Mouse (Mus musculus): ENCODE data around the gene Olfr1154.

Olfr1154 gene

DNA sequence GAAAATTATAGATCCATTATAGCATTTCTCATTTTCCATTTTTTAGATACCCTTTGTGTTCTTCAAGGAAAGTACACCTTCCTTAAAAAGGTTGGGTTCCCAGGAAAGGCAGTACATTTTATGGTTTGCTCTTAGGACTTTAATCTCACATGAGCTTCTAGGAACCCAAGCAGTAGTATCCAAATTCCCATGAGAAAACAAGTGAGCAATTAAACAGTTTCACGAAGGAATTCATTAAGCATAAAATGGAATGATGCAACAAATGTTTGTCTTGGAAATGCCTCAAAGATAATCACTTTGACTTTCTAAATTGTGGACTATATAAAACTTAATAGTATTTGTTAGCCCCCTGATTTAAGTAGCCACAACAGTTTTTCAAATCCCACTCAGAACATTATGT lies at the start of gene Olfr1154:
TSS of gene Olfr1154 (minus strand) at position 101 of the 400 bp plus-strand sequence.
- Histone ChIP-seq H3K4me3 (replicated peaks; ENCODE audit: low read length) (no peak within 1 kb of the TSS), H3K27me3 (ENCODE audit: insufficient read depth, low read length) (no peaks in the 10 kb centered on the region), H3K4me1 (replicated peaks; ENCODE audit: low read depth, low read length) (no peaks in the 10 kb centered on the region), H3K9me3 (ENCODE audit: low read length) (no peaks in the 10 kb centered on the region), H3K36me3 (ENCODE audit: insufficient read depth, low read length) (no peaks in the 10 kb centered on the region)
- TF ChIP-seq POU5F1 (IDR thresholded peaks at IDR 0.05; ENCODE audit: borderline replicate concordance, low read length), result no peak
- TF ChIP-seq CTCF (conservative IDR thresholded peaks at IDR 0.05; ENCODE audit: low read length), result no peak
- TF ChIP-seq NANOG (IDR thresholded peaks at IDR 0.05; ENCODE audit: borderline replicate concordance, low read length), result no peak

DNA sequence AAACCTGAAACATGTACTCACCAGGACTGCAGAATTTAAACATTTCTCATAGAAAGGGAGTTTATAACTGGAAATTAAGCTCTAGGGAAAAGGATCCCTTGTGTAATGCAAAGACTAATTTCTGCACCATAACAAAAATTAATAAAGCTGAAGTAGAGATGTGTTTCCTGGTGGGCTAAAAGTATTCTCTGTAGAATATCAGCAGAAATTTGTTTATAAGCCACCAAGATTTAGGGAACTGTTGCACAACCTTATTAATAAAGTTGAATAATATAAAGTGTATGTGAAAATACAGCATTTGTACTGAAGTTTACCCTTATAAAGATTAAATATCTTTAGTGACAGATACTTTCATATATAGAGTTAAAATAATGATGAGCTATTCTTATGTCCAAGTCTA lies 48.0 kb upstream of the Olfr1154 start, which contains the start of gene Olfr1156:
TSS of gene Olfr1156 (minus strand) at position 101 of the 400 bp plus-strand sequence.
- H3K4me3 ChIP-seq (replicated peaks; ENCODE audit: low read length), result no peak within 1 kb of the TSS
- no peaks in the 10 kb centered on the region for H3K27me3 ChIP-seq (ENCODE audit: insufficient read depth, low read length)
- H3K4me1 ChIP-seq (replicated peaks; ENCODE audit: low read depth, low read length), result no peaks in the 10 kb centered on the region
- H3K36me3 ChIP-seq (ENCODE audit: insufficient read depth, low read length), result no peaks in the 10 kb centered on the region
- peaks cover 9% of the 10 kb centered on the region for H3K9me3 ChIP-seq (ENCODE audit: low read length)
- TF ChIP-seq NANOG (IDR thresholded peaks at IDR 0.05; ENCODE audit: borderline replicate concordance, low read length) (no peak), POU5F1 (IDR thresholded peaks at IDR 0.05; ENCODE audit: borderline replicate concordance, low read length) (no peak), CTCF (conservative IDR thresholded peaks at IDR 0.05; ENCODE audit: low read length) (no peak)

DNA sequence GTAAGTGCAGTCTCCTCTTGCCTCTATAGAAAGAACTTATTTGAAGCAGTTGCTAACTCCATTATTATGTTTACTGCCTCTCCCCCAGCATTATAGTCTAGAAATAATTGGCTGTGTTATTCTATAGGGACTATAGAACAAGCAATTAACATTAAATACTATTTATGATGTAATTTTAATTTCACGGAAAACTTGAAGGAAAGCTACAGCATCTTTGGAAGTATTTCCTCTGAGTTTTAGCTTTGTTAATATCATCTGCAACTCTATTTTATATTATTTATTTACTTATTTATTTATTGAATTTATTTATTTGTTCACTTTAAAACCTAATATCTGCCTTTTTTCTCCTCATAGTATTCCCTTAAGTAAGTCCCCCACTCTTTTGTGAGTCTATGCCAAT lies 40.1 kb upstream of the Olfr1154 start, which contains the start of gene Olfr1155:
TSS of gene Olfr1155 (minus strand) at position 101 of the 400 bp plus-strand sequence.
- Histone ChIP-seq H3K27me3 (ENCODE audit: insufficient read depth, low read length) (no peaks in the 10 kb centered on the region), H3K4me1 (replicated peaks; ENCODE audit: low read depth, low read length) (no peaks in the 10 kb centered on the region), H3K4me3 (replicated peaks; ENCODE audit: low read length) (no peak within 1 kb of the TSS), H3K36me3 (ENCODE audit: insufficient read depth, low read length) (no peaks in the 10 kb centered on the region), H3K9me3 (ENCODE audit: low read length) (peaks cover 34% of the 10 kb centered on the region)
- TF ChIP-seq CTCF (conservative IDR thresholded peaks at IDR 0.05; ENCODE audit: low read length), result no peak
- no peak for TF ChIP-seq NANOG (IDR thresholded peaks at IDR 0.05; ENCODE audit: borderline replicate concordance, low read length)
- no peak for TF ChIP-seq POU5F1 (IDR thresholded peaks at IDR 0.05; ENCODE audit: borderline replicate concordance, low read length)

DNA sequence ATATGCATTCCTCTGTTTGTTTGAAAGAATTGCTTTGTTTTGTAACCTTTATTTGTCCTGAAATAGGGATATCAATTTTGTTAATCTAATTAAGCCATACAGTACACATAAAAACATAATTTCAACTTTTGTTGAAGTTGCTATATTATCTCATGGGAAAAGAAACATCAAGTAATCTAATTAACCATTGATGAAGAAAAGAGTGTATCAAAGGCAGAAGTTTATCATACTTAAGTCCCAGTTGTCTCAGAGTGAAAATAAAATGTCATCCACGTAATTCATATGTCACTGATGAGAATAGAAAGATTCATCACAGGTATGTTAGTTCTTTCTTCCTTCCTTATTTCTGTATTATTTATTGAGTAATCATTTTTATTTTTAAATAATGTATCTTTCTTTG lies 10.3 kb downstream of the Olfr1154 start, which contains the start of gene Olfr1153:
TSS of gene Olfr1153 (plus strand) at position 301 of the 400 bp plus-strand sequence.
- Histone ChIP-seq H3K4me1 (replicated peaks; ENCODE audit: low read depth, low read length) (no peaks in the 10 kb centered on the region), H3K9me3 (ENCODE audit: low read length) (peaks cover 22% of the 10 kb centered on the region), H3K4me3 (replicated peaks; ENCODE audit: low read length) (no peak within 1 kb of the TSS), H3K27me3 (ENCODE audit: insufficient read depth, low read length) (no peaks in the 10 kb centered on the region), H3K36me3 (ENCODE audit: insufficient read depth, low read length) (no peaks in the 10 kb centered on the region)
- TF ChIP-seq NANOG (IDR thresholded peaks at IDR 0.05; ENCODE audit: borderline replicate concordance, low read length) (no peak), CTCF (conservative IDR thresholded peaks at IDR 0.05; ENCODE audit: low read length) (no peak), POU5F1 (IDR thresholded peaks at IDR 0.05; ENCODE audit: borderline replicate concordance, low read length) (no peak)

DNA sequence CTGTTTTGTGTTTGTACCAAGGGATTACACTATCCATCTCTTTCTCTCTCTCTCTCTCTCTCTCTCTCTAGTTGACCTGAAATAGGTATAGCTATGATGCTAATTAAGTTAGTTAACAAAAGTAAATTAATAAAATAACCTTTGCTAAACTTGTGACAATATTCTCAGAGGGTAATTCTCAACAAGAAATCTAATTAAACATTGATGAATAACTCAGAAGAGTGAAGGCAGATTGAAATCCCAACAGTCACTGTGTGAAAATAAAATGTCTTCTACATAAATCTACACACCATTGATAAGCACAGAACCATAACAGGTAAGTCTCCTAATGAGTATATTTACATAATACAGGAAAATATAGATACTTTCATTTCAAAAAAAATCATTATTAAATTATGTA lies 38.8 kb downstream of the Olfr1154 start, which contains the start of gene Olfr1152:
TSS of gene Olfr1152 (plus strand) at position 301 of the 400 bp plus-strand sequence.
- no peaks in the 10 kb centered on the region for H3K27me3 ChIP-seq (ENCODE audit: insufficient read depth, low read length)
- no peak within 1 kb of the TSS for H3K4me3 ChIP-seq (replicated peaks; ENCODE audit: low read length)
- no peaks in the 10 kb centered on the region for H3K36me3 ChIP-seq (ENCODE audit: insufficient read depth, low read length)
- no peaks in the 10 kb centered on the region for H3K4me1 ChIP-seq (replicated peaks; ENCODE audit: low read depth, low read length)
- peaks cover 14% of the 10 kb centered on the region for H3K9me3 ChIP-seq (ENCODE audit: low read length)
- TF ChIP-seq POU5F1 (IDR thresholded peaks at IDR 0.05; ENCODE audit: borderline replicate concordance, low read length) (no peak), CTCF (conservative IDR thresholded peaks at IDR 0.05; ENCODE audit: low read length) (no peak), NANOG (IDR thresholded peaks at IDR 0.05; ENCODE audit: borderline replicate concordance, low read length) (no peak)

DNA sequence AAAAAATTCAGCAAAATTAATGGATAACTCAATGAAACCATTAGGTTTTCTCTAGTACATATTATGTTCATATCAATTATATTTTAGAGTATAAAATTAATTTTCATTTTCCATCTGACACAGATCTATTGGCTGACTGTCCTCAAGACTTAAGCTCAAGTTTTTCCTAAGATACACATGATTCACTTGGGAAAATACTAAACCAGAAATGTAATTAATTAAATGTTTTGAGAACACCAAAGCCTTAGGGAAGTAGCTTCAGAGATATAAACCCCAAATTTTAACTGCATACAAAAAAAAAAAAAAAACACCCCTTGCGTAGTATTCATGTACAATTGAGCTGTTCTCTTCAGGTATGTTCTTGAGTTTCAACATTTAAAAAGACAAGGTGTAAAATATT lies 49.4 kb downstream of the Olfr1154 start, which contains the start of gene Olfr1151:
TSS of gene Olfr1151 (plus strand) at position 301 of the 400 bp plus-strand sequence.
- H3K4me3 ChIP-seq (replicated peaks; ENCODE audit: low read length), result no peak within 1 kb of the TSS
- no peaks in the 10 kb centered on the region for H3K9me3 ChIP-seq (ENCODE audit: low read length)
- TF ChIP-seq CTCF (conservative IDR thresholded peaks at IDR 0.05; ENCODE audit: low read length) (no peak), POU5F1 (IDR thresholded peaks at IDR 0.05; ENCODE audit: borderline replicate concordance, low read length) (no peak), NANOG (IDR thresholded peaks at IDR 0.05; ENCODE audit: borderline replicate concordance, low read length) (no peak)
- no peaks in the 10 kb centered on the region for H3K36me3 ChIP-seq (ENCODE audit: insufficient read depth, low read length)
- H3K27me3 ChIP-seq (ENCODE audit: insufficient read depth, low read length), result no peaks in the 10 kb centered on the region
- H3K4me1 ChIP-seq (replicated peaks; ENCODE audit: low read depth, low read length), result no peaks in the 10 kb centered on the region

All from E14TG2a.4 (cell line).